Mouse (Mus musculus) neural tube, embryonic 12.5 days (tissue): ENCODE results near the gene B3gnt8. TPM values are rescaled to one million over a fixed set of nuclear protein-coding genes. Genes with fewer than 3 reads are reported as not detected.

Experiments
- ATAC-seq: fragments of 200-750 bp; cut with Nextera tagmentation; 2 replicates; pipeline ENCODE4 v1.8.0; 2017; ENCODE audit warnings: low read depth, mild to moderate bottlenecking, moderate TSS enrichment, moderate library complexity; ENCODE audit not compliant: low FRiP score
- H3K27ac ChIP-seq: fragments of 300-500 bp; sonication (generic); 2 replicates; pipeline ENCODE4 v1.5.1; 2016
- H3K27me3 ChIP-seq: fragments of 300-500 bp; sonication (generic); replicated peaks from 2 replicates; pipeline ENCODE4 v1.6.1; 2016; ENCODE audit warnings: mild to moderate bottlenecking
- H3K36me3 ChIP-seq: fragments of 300-500 bp; sonication (generic); 2 replicates; pipeline ENCODE4 v1.6.1; 2016; ENCODE audit warnings: mild to moderate bottlenecking
- H3K4me1 ChIP-seq: fragments of 300-500 bp; sonication (generic); 2 replicates; pipeline ENCODE4 v1.6.1; 2016
- H3K4me2 ChIP-seq: fragments of 300-500 bp; sonication (generic); replicated peaks from 2 replicates; pipeline ENCODE4 v1.6.1; 2016; ENCODE audit warnings: mild to moderate bottlenecking
- H3K4me3 ChIP-seq: fragments of 300-500 bp; sonication (generic); 2 replicates; pipeline ENCODE4 v1.5.1; 2016
- H3K9ac ChIP-seq: fragments of 300-500 bp; sonication (generic); 2 replicates; pipeline ENCODE4 v1.6.1; 2016; ENCODE audit warnings: mild to moderate bottlenecking
- H3K9me3 ChIP-seq: fragments of 300-500 bp; sonication (generic); 2 replicates; pipeline ENCODE4 v1.6.1; 2016; ENCODE audit warnings: mild to moderate bottlenecking
- WGBS: fragments of 180-500 bp; shearing (Covaris S2); methylation state at CpG from one replicate; pipeline ENCODE4 v1.1.7; 2016; 5-methylcytosine and 5-hydroxymethylcytosine counted together
- polyA plus RNA-seq: library from polyadenylated mRNA; unstranded; fragments of >200 nt; fragmentation: Nextera tagmentation; extraction: Ambion mirVana; gene quantifications from 2 replicates; pipeline ENCODE4 v1.2.1, GENCODE M21; 2016

Gene B3gnt8
- polyA plus RNA-seq, 1 experiment from 2014 or later = 2.7 TPM

GRCm38 (mm10) chr7:25607196-25607595, 19.3 kb upstream of the B3gnt8 start:
- Histone ChIP-seq H3K27ac (no peak overlapping the region), H3K36me3 (no peaks in the 10 kb centered on the region), H3K4me2 (no peak overlapping the region), H3K4me1 (no peaks in the 10 kb centered on the region), H3K9me3 (no peaks in the 10 kb centered on the region), H3K4me3 (no peak overlapping the region), H3K9ac (no peak overlapping the region), H3K27me3 (no peaks in the 10 kb centered on the region)
- WGBS = 75% methylated on average over 2 of the region's 2 CpGs
- no peak for ATAC-seq

DNA sequence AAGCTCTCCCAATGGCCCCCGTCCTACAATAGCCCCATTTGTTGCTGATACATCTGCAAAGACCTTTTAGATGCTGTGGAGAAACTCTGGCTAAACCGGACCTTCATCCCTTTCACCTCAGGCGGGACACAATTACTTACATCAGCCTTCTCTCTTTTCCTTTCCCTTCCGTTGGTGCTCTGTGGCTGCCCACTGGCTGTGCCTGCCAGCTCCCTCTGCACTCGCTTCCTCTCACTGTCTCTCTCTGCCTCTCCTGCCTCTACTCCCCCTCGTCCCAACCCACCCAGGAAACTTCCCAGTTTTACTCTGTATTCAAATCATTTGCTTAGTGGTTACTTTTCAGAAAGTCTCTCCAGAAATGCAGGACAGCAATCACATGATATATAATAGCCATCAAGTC, 16.4 kb upstream of the B3gnt8 start:
- no peak overlapping the region for H3K4me2 ChIP-seq
- no peak overlapping the region for H3K4me3 ChIP-seq
- no peaks in the 10 kb centered on the region for H3K27me3 ChIP-seq
- no peak overlapping the region for H3K27ac ChIP-seq
- no peak overlapping the region for H3K9ac ChIP-seq
- no peaks in the 10 kb centered on the region for H3K36me3 ChIP-seq
- no peaks in the 10 kb centered on the region for H3K9me3 ChIP-seq
- ATAC-seq = no peak
- WGBS = 47% methylated on average over 6 of the region's 6 CpGs
- no peaks in the 10 kb centered on the region for H3K4me1 ChIP-seq

DNA sequence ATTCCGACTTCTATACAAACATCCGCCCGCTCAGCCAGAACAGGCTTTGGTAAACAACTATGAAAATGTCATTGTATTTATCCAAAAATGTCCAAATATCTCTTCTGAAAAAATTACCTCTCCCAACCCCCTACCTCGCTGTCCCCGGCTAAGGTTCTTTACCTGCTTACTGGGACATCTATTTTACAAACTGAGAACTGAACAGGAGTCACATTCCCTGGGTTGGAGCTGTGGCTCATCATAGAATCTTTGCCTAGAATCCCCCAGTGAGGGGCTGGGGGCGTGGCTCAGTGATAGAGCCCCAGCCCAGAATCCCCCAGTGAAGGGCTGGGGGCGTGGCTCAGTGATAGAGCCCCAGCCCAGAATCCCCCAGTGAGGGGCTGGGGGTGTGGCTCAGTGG, 15.0 kb upstream of the B3gnt8 start:
- no peak overlapping the region for H3K9ac ChIP-seq
- no peaks in the 10 kb centered on the region for H3K36me3 ChIP-seq
- H3K27me3 ChIP-seq = no peaks in the 10 kb centered on the region
- H3K27ac ChIP-seq = no peak overlapping the region
- ATAC-seq = no peak
- no peaks in the 10 kb centered on the region for H3K4me1 ChIP-seq
- 58% methylated on average over 7 of the region's 7 CpGs for WGBS
- no peak overlapping the region for H3K4me2 ChIP-seq
- H3K9me3 ChIP-seq = no peaks in the 10 kb centered on the region
- H3K4me3 ChIP-seq = no peak overlapping the region

GRCm38 (mm10) chr7:25614086-25614485, 12.4 kb upstream of the B3gnt8 start:
- ATAC-seq = no peak

DNA sequence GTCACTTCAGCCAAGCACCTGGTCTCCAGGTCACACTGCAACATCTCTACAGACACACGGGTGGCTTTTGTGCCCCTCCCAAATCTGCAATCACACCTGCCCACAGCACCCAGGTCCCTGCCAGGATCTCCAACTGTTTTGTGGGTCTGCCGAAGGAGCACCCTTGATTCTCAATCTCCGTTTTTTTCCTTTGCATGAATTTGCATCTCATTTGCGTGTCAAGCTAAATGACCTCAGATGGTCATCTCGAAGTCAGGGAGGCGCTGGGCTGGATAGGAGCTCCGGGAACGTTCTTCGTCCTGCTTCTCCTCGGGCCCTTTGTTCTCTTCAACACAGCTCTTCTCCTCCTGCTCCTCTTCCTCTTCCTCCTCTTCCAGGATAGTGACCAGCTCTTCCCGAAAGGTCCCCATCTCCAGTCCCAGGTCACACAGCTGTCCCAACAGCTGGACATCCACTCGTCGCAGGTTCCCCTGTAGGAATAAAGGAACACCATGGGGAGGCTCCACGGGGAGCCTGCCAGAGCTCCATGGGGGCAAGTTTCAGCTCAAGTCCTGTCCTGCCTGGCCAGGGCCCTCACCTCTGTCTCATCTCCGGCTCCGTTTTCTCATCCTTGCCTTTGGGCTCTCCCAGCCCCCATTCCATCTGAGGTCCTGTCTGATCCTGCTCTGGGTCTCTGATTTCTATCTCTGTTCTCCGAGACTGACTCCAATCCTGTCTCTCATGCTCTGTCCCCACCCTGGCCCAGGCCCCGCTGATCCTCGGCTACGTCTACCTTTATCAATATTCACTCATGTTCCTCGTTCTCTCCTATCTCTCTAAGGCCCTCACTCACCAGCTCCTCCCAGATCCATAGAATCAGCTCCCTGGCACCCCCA, 11.4 kb upstream of the B3gnt8 start:
- no peak overlapping the region for H3K4me3 ChIP-seq
- H3K9me3 ChIP-seq = no peaks in the 10 kb centered on the region
- H3K36me3 ChIP-seq = no peaks in the 10 kb centered on the region
- H3K27ac ChIP-seq = no peak overlapping the region
- H3K9ac ChIP-seq = no peak overlapping the region
- 74% methylated on average over 21 of the region's 21 CpGs for WGBS
- no peaks in the 10 kb centered on the region for H3K27me3 ChIP-seq
- H3K4me1 ChIP-seq = 0 out of 2 replicates have a peak, but pooled peaks cover 4% of the 10 kb centered on the region
- H3K4me2 ChIP-seq = no peak overlapping the region
- ATAC-seq = no peak

More at GRCm38 (mm10) chr7:25614086-25614485, 12.4 kb upstream of the B3gnt8 start:
- Histone ChIP-seq H3K9ac (no peak overlapping the region), H3K4me3 (no peak overlapping the region), H3K36me3 (no peaks in the 10 kb centered on the region), H3K27ac (no peak overlapping the region), H3K4me2 (no peak overlapping the region), H3K27me3 (no peaks in the 10 kb centered on the region), H3K9me3 (no peaks in the 10 kb centered on the region), H3K4me1 (0 out of 2 replicates have a peak, but pooled peaks cover 4% of the 10 kb centered on the region)
- WGBS = 89% methylated on average over 5 of the region's 5 CpGs

DNA sequence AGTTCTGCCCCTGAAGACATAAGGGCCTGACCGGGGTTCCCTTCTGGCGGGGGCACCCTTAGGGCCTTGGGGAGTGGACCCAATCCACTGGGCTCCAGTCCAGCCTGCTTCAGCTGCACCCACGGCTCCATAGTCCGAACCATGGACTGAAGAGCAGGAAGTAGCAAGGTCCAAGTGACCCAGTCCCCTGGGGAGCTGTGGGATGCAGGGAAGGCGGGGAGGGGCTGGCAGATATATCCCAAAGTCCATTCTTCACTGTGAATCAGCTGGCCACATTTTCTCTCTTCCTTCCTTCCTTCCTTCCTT, 10.8 kb upstream of the B3gnt8 start, which contains the start of gene Erich4:
Gene Erich4 (minus strand): TSS at position 187 of the 306 bp plus-strand sequence.
- H3K4me1 ChIP-seq = 0 out of 2 replicates have a peak, but pooled peaks cover 4% of the 10 kb centered on the region
- no peak for ATAC-seq
- H3K4me2 ChIP-seq = no peak within 1 kb of the TSS
- H3K36me3 ChIP-seq = no peaks in the 10 kb centered on the region
- 85% methylated on average over 5 of the region's 5 CpGs for WGBS
- H3K27ac ChIP-seq = no peak within 1 kb of the TSS
- no peaks in the 10 kb centered on the region for H3K27me3 ChIP-seq
- H3K4me3 ChIP-seq = no peak within 1 kb of the TSS
- no peaks in the 10 kb centered on the region for H3K9me3 ChIP-seq
- H3K9ac ChIP-seq = no peak within 1 kb of the TSS

- Histone ChIP-seq H3K27me3 (no peaks in the 10 kb centered on the region), H3K36me3 (peaks cover 6% of the 10 kb centered on the region; the same call in 1 of the 2 replicates), H3K27ac (no peak overlapping the region), H3K9me3 (no peaks in the 10 kb centered on the region), H3K4me1 (0 out of 2 replicates have a peak, but pooled peaks cover 4% of the 10 kb centered on the region), H3K4me3 (no peak overlapping the region), H3K4me2 (no peak overlapping the region), H3K9ac (no peak overlapping the region)
- WGBS = 85% methylated on average over 10 of the region's 10 CpGs
- no peak for ATAC-seq
Observed at GRCm38 (mm10) chr7:25617376-25618160, 8.9 kb upstream of the B3gnt8 start.

DNA sequence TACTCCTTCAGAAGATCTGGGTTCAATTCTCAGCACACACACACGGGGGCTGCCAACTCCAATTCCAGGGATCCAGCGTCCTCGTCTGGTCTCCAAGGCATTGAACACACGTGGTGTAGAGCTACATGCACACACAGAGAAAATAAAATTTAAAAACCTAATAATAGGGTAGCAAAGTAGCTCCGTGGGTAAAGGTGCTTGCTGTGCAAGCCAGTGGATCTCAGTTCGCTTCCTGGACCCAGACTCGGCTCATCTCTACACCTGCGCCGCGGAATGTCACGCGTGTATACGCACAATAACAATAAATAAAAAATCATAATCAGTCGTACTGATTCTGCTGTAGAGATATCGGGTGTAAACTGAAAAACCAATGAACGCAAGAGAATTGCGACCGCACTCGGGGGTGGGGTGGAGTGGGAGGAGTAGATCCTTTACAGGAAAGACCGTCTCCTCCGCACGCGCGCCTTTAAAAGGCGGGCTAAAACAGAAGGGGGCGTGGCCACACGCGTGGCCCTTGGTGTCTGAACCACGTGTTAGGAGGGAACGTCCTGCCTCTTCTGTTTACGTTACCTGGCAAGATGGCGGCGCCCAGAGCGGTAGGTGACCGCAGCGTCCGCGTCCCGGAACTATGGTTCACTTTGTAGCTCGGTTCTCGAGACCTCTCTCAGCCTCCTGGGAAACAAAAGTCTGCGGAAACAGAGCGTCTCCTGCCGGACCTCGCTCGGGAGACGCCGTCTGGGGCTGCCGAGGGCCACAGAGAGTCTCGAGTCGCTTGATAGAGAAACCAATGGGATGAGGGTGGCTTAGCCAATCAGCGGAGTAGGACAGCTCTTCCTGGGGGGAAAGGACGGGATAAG, 7.4 kb upstream of the B3gnt8 start, which contains the start of gene Dmac2:
Gene Dmac2 (plus strand): TSS at position 550 of the 857 bp plus-strand sequence.
- ATAC-seq = peak; percentile 94

GRCm38 (mm10) chr7:25619722-25619991, 6.8 kb upstream of the B3gnt8 start:
- peak overlapping the region; percentile 66 for H3K4me2 ChIP-seq
- ATAC-seq = no peak
- H3K4me1 ChIP-seq = 0 out of 2 replicates have a peak, but pooled peaks cover 4% of the 10 kb centered on the region
- no peaks in the 10 kb centered on the region for H3K9me3 ChIP-seq
- H3K27ac ChIP-seq = no peak overlapping the region
- no peaks in the 10 kb centered on the region for H3K27me3 ChIP-seq
- H3K9ac ChIP-seq = peak overlapping the region; percentile 54; the same call in 1 of the 2 replicates
- WGBS = 27% methylated on average over 5 of the region's 5 CpGs
- peak overlapping the region; percentile 57 for H3K4me3 ChIP-seq
- peaks cover 14% of the 10 kb centered on the region; the same call in 1 of the 2 replicates for H3K36me3 ChIP-seq

More for the DNA sequence above, 7.4 kb upstream of the B3gnt8 start, which contains the start of gene Dmac2:
- H3K4me3 ChIP-seq = peak within 1 kb of the TSS; percentile 57
- 0 out of 2 replicates have a peak, but pooled peaks cover 4% of the 10 kb centered on the region for H3K4me1 ChIP-seq
- WGBS = 1% methylated on average over 53 of the region's 53 CpGs
- H3K36me3 ChIP-seq = peaks cover 9% of the 10 kb centered on the region; the same call in 1 of the 2 replicates
- H3K27me3 ChIP-seq = no peaks in the 10 kb centered on the region
- no peaks in the 10 kb centered on the region for H3K9me3 ChIP-seq
- H3K27ac ChIP-seq = no peak within 1 kb of the TSS
- H3K9ac ChIP-seq = peak within 1 kb of the TSS; percentile 54; the same call in 1 of the 2 replicates
- peak within 1 kb of the TSS; percentile 66 for H3K4me2 ChIP-seq

GRCm38 (mm10) chr7:25620101-25620500, 6.4 kb upstream of the B3gnt8 start:
- 91% methylated on average over 5 of the region's 5 CpGs for WGBS
- no peak for ATAC-seq
- Histone ChIP-seq H3K36me3 (peaks cover 19% of the 10 kb centered on the region), H3K9ac (no peak overlapping the region), H3K9me3 (no peaks in the 10 kb centered on the region), H3K27me3 (no peaks in the 10 kb centered on the region), H3K4me3 (0 out of 2 replicates have a peak overlapping the region, but pooled peaks have one; percentile 57), H3K4me1 (0 out of 2 replicates have a peak, but pooled peaks cover 4% of the 10 kb centered on the region), H3K4me2 (peak overlapping the region; percentile 66), H3K27ac (no peak overlapping the region)

DNA sequence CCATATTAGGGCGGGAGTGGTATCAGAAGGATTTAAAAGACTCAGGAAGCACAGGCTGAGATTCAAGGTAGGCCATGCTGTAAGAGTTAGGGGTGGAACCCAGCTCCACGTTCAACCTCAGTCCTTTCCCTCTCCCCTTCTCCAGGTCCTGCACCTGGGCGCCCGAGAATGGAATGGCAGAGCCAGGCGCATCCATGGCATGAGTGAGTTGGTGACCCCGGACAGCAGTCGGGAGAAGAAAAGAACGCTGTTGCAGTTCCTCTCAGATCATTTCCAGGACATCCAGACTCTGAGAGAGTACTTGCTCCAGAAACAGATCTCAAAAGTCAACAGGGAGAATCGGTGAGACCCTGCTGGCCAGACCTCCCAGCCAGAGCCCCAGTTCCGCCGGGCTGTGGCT, 5.7 kb upstream of the B3gnt8 start:
- WGBS = 94% methylated on average over 11 of the region's 11 CpGs

More for the DNA sequence above, 5.7 kb upstream of the B3gnt8 start:
- no peak overlapping the region for H3K9ac ChIP-seq
- no peak overlapping the region for H3K4me2 ChIP-seq
- no peak for ATAC-seq
- H3K4me3 ChIP-seq = no peak overlapping the region
- H3K27ac ChIP-seq = no peak overlapping the region
- H3K36me3 ChIP-seq = peaks cover 20% of the 10 kb centered on the region
- H3K9me3 ChIP-seq = no peaks in the 10 kb centered on the region
- 0 out of 2 replicates have a peak, but pooled peaks cover 4% of the 10 kb centered on the region for H3K4me1 ChIP-seq
- H3K27me3 ChIP-seq = no peaks in the 10 kb centered on the region
